30 mouse cellular contexts compared by ENCODE assay signal in the genomic region with DNA sequence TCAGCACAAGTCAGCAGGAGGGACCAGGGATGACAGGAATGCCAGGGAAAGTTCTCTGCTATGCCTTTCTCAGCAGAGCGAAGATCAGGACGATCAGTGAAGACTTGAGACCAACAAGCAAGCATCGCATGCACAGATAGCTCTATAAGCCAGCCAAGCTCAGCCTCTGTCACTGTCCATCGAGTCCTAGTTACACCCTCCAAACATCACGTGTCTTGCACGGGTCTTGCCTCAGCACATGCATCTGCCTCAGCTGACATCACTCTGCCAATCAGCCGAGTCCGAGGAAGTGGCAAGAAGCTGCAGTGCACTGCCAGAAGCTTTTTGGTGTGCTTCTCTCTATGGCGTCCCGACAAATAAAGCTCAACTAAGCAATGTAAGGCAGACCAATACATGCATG. TPM values are rescaled to one million over a fixed set of nuclear protein-coding genes. Genes with fewer than 3 reads are reported as not detected.
"Had no signal": no experiment of that assay in that cellular context is flagged by ENCODE, and none has a peak within 500 bp of the region (broad histone marks: within the 10 kb centered on the region; RNA-seq: fewer than 3 reads in every experiment).

No protein-coding gene starts in this region.

- H3K4me1 ChIP-seq: liver, embryonic 12.5 days; liver, embryonic 15.5 days had no signal

- DNase-seq: kidney, adult 9 months; kidney, postnatal 25 days; liver; lung, adult 18-20 months; lung, postnatal 10 days; lung, postnatal 36 days; midbrain, embryonic 14.5 days; thymus, adult 2 months; thymus, postnatal 14 days; thymus, postnatal 4 days had no signal

- H3K4me2 ChIP-seq: limb, embryonic 13.5 days; liver, embryonic 12.5 days; liver, embryonic 15.5 days; lung, embryonic 15.5 days; midbrain, embryonic 11.5 days had no signal

- H3K9ac ChIP-seq: limb, embryonic 13.5 days; liver, embryonic 12.5 days; liver, embryonic 15.5 days; lung, embryonic 15.5 days had no signal

- H3K27me3 ChIP-seq: limb, embryonic 13.5 days; liver, embryonic 15.5 days; lung, embryonic 15.5 days had no signal

- H3K4me3 ChIP-seq: limb, embryonic 10.5 days; limb, embryonic 13.5 days; liver, embryonic 12.5 days; liver, embryonic 15.5 days; lung, embryonic 15.5 days had no signal

- ATAC-seq: liver, embryonic 12.5 days had no signal

- H3K27ac ChIP-seq: kidney, postnatal 0 days; limb, embryonic 10.5 days; limb, embryonic 13.5 days; liver, embryonic 12.5 days; liver, embryonic 15.5 days; lung, embryonic 15.5 days; stomach, postnatal 0 days had no signal

- H3K9me3 ChIP-seq: limb, embryonic 10.5 days; limb, embryonic 13.5 days; liver, embryonic 12.5 days; liver, embryonic 15.5 days; lung, embryonic 15.5 days had no signal

- H3K36me3 ChIP-seq: limb, embryonic 10.5 days; limb, embryonic 13.5 days; liver, embryonic 12.5 days; liver, embryonic 15.5 days; lung, embryonic 15.5 days had no signal

RNA-seq across cellular contexts. Expression of a gene that starts 13.0 kb away (rescaled TPM):
- total RNA-seq: megakaryocyte-erythroid progenitor cell, adult 5-6 weeks had no signal

RNA-seq across cellular contexts. Expression of a gene that starts 36.7 kb away (rescaled TPM):
- total RNA-seq: layer of hippocampus, adult 8-10 months; layer of hippocampus, postnatal 14 days; left cerebral cortex, adult 8-10 months; left cerebral cortex, postnatal 14 days; megakaryocyte progenitor cell, adult 5-6 weeks; megakaryocyte-erythroid progenitor cell, adult 5-6 weeks; midbrain, postnatal 0 days had no signal
- polyA plus RNA-seq: kidney, postnatal 0 days; large intestine, adult 2 months; limb, embryonic 10.5 days; limb, embryonic 13.5 days; liver, embryonic 12.5 days; liver, embryonic 15.5 days; lung, embryonic 15.5 days; midbrain, embryonic 11.5 days; midbrain, embryonic 14.5 days; midbrain, postnatal 0 days; neural tube, embryonic 11.5 days; neural tube, embryonic 14.5 days; small intestine, adult 2 months; stomach, embryonic 14.5 days; stomach, postnatal 0 days had no signal

RNA-seq across cellular contexts. Expression of a gene that starts 48.6 kb away (rescaled TPM):
- total RNA-seq: layer of hippocampus, adult 8-10 months; layer of hippocampus, postnatal 14 days; left cerebral cortex, adult 8-10 months; left cerebral cortex, postnatal 14 days; megakaryocyte progenitor cell, adult 5-6 weeks; megakaryocyte-erythroid progenitor cell, adult 5-6 weeks; midbrain, postnatal 0 days had no signal
- polyA plus RNA-seq: kidney, postnatal 0 days; large intestine, adult 2 months; limb, embryonic 10.5 days; limb, embryonic 13.5 days; liver, embryonic 12.5 days; liver, embryonic 15.5 days; lung, embryonic 15.5 days; midbrain, embryonic 11.5 days; midbrain, embryonic 14.5 days; midbrain, postnatal 0 days; neural tube, embryonic 11.5 days; neural tube, embryonic 14.5 days; small intestine, adult 2 months; stomach, embryonic 14.5 days; stomach, postnatal 0 days had no signal
